Mouse (Mus musculus) CH12.LX (cell line): ENCODE results near the gene Rmi1. TPM values are rescaled to one million over a fixed set of nuclear protein-coding genes. Genes with fewer than 3 reads are reported as not detected.

Experiments used
- DNase-seq: peaks from one replicate; pipeline ENCODE4 v3.0.0-alpha.2; 2013; ENCODE audit errors: extremely low read depth
- H3K27ac ChIP-seq: 2 replicates; pipeline ENCODE4 v1.5.1; 2012; ENCODE audit warnings: low read depth, mild to moderate bottlenecking, control low read depth, moderate library complexity; ENCODE audit not compliant: insufficient read depth
- H3K27me3 ChIP-seq: replicated peaks from 2 replicates; pipeline ENCODE3; 2012; ENCODE audit warnings: inconsistent platforms
- H3K36me3 ChIP-seq, 2 experiments: replicated peaks in 1 of 2; 2 replicates each; pipeline versions ENCODE3 to v1.6.1; 2012; ENCODE audit warnings: inconsistent platforms in 1 of 2, low read length in 1 of 2, mild to moderate bottlenecking in 1 of 2, mixed read lengths in 1 of 2, moderate library complexity in 1 of 2; ENCODE audit not compliant: control insufficient read depth in 1 of 2, insufficient read depth in 1 of 2
- H3K4me1 ChIP-seq, 2 experiments: 2 replicates each; pipeline ENCODE4 v1.6.1; 2012; ENCODE audit warnings: inconsistent platforms in 1 of 2, moderate library complexity in 1 of 2; ENCODE audit not compliant: insufficient read depth in 2 of 2, control insufficient read depth in 1 of 2
- H3K4me2 ChIP-seq: 2 replicates; pipeline ENCODE4 v1.6.1; 2012; ENCODE audit warnings: low read depth, mild to moderate bottlenecking, control low read depth; ENCODE audit not compliant: poor library complexity, insufficient read depth, severe bottlenecking
- H3K4me3 ChIP-seq, 3 experiments: fragments of 150-350 bp in 1 of 3; sonication (generic) in 1 of 3; replicated peaks in 1 of 3; 2 replicates each; pipeline versions ENCODE3 to v1.5.1; 2011 to 2012; ENCODE audit warnings: low read depth in 2 of 3, low read length in 2 of 3, mild to moderate bottlenecking in 2 of 3, moderate library complexity in 2 of 3, control low read depth in 1 of 3, improper control_type of control experiment in 1 of 3, inconsistent platforms in 1 of 3, mixed read lengths in 1 of 3; ENCODE audit not compliant: poor library complexity in 1 of 3
- H3K79me2 ChIP-seq: replicated peaks from 2 replicates; pipeline ENCODE4 v1.6.1; 2012; ENCODE audit warnings: mild to moderate bottlenecking, moderate library complexity; ENCODE audit not compliant: control insufficient read depth, poor library complexity, insufficient read depth, severe bottlenecking; ENCODE audit errors: extremely low read depth
- H3K9ac ChIP-seq: 2 replicates; pipeline ENCODE4 v1.6.1; 2012; ENCODE audit warnings: low read depth, mild to moderate bottlenecking, control low read depth, moderate library complexity; ENCODE audit not compliant: insufficient read depth
- H3K9me3 ChIP-seq: replicated peaks from 2 replicates; pipeline ENCODE3; 2012; ENCODE audit warnings: low read length, inconsistent platforms, mixed read lengths
- BHLHE40 ChIP-seq: IDR thresholded peaks from 2 replicates; pipeline ENCODE4 v1.6.1; 2011; ENCODE audit warnings: mild to moderate bottlenecking, low read depth, low read length, improper control_type of control experiment
- CHD1 ChIP-seq: IDR thresholded peaks from 2 replicates; pipeline ENCODE4 v1.6.1; 2012; ENCODE audit warnings: low read depth, low read length, improper control_type of control experiment, inconsistent platforms
- CHD2 ChIP-seq: IDR thresholded peaks from 2 replicates; pipeline ENCODE4 v1.6.1; 2011; ENCODE audit warnings: low read length, improper control_type of control experiment
- CTCF ChIP-seq, 2 experiments: IDR thresholded peaks in 1 of 2; conservative IDR thresholded peaks in 1 of 2; 2 replicates each; pipeline ENCODE4 v1.5.1; 2011 to 2012; ENCODE audit warnings: low read depth in 2 of 2, low read length in 2 of 2, improper control_type of control experiment in 1 of 2, inconsistent platforms in 1 of 2, mild to moderate bottlenecking in 1 of 2, moderate library complexity in 1 of 2
- E2F4 ChIP-seq: IDR thresholded peaks from 2 replicates; pipeline ENCODE4 v1.6.1; 2011; ENCODE audit warnings: low read depth, low read length, improper control_type of control experiment; ENCODE audit not compliant: insufficient replicate concordance
- ELF1 ChIP-seq: IDR thresholded peaks from 2 replicates; pipeline ENCODE4 v1.6.1; 2014; ENCODE audit warnings: low read depth, mild to moderate bottlenecking, inconsistent platforms, low read length, improper control_type of control experiment
- EP300 ChIP-seq: IDR thresholded peaks from 2 replicates; pipeline ENCODE4 v1.6.1; 2011; ENCODE audit warnings: low read length, improper control_type of control experiment
- ETS1 ChIP-seq: conservative IDR thresholded peaks from 2 replicates; pipeline ENCODE4 v1.6.1; 2012; ENCODE audit warnings: low read depth, mild to moderate bottlenecking, inconsistent platforms, low read length, improper control_type of control experiment, moderate library complexity
- GABPA ChIP-seq: IDR thresholded peaks from 2 replicates; pipeline ENCODE4 v1.6.1; 2012; ENCODE audit warnings: low read depth, low read length, improper control_type of control experiment, inconsistent platforms; ENCODE audit not compliant: insufficient replicate concordance
- HCFC1 ChIP-seq: IDR thresholded peaks from 2 replicates; pipeline ENCODE4 v1.6.1; 2012; ENCODE audit warnings: low read depth, mild to moderate bottlenecking, inconsistent platforms, low read length, improper control_type of control experiment
- IRF4 ChIP-seq: IDR thresholded peaks from 2 replicates; pipeline ENCODE4 v1.6.1; 2014; ENCODE audit warnings: low read depth, mild to moderate bottlenecking, inconsistent platforms, low read length, improper control_type of control experiment
- JUN ChIP-seq: IDR thresholded peaks from 2 replicates; pipeline ENCODE4 v1.6.1; 2011; ENCODE audit warnings: low read depth, mild to moderate bottlenecking, low read length, improper control_type of control experiment, moderate library complexity; ENCODE audit not compliant: insufficient read depth
- MAFK ChIP-seq: IDR thresholded peaks from 2 replicates; pipeline ENCODE4 v1.6.1; 2011; ENCODE audit warnings: low read length, improper control_type of control experiment; ENCODE audit not compliant: insufficient replicate concordance
- MAX ChIP-seq: IDR thresholded peaks from 2 replicates; pipeline ENCODE4 v1.6.1; 2011; ENCODE audit warnings: low read length, improper control_type of control experiment
- MAZ ChIP-seq: IDR thresholded peaks from 2 replicates; pipeline ENCODE4 v1.6.1; 2012; ENCODE audit warnings: low read depth, mild to moderate bottlenecking, inconsistent platforms, low read length, improper control_type of control experiment, moderate library complexity
- MEF2A ChIP-seq: IDR thresholded peaks from 2 replicates; pipeline ENCODE4 v1.6.1; 2014; ENCODE audit warnings: low read depth, mild to moderate bottlenecking, inconsistent platforms, low read length, improper control_type of control experiment, borderline replicate concordance
- MXI1 ChIP-seq: IDR thresholded peaks from 2 replicates; pipeline ENCODE4 v1.6.1; 2011; ENCODE audit warnings: mild to moderate bottlenecking, low read depth, low read length, improper control_type of control experiment
- MYC ChIP-seq: IDR thresholded peaks from 2 replicates; pipeline ENCODE4 v1.6.1; 2011; ENCODE audit warnings: low read depth, mild to moderate bottlenecking, improper control_type of control experiment, low read length
- NELFE ChIP-seq: IDR thresholded peaks from 2 replicates; pipeline ENCODE4 v1.6.1; 2011; ENCODE audit warnings: low read depth, low read length, improper control_type of control experiment
- NRF1 ChIP-seq: IDR thresholded peaks from 2 replicates; pipeline ENCODE4 v1.6.1; 2014; ENCODE audit warnings: low read depth, mild to moderate bottlenecking, inconsistent platforms, low read length, improper control_type of control experiment, moderate library complexity
- PAX5 ChIP-seq: IDR thresholded peaks from 2 replicates; pipeline ENCODE4 v1.6.1; 2012; ENCODE audit warnings: low read length, inconsistent platforms, mixed read lengths
- POLR2A ChIP-seq: IDR thresholded peaks from 2 replicates; pipeline ENCODE4 v1.6.1; 2011; ENCODE audit warnings: low read depth, mild to moderate bottlenecking, improper control_type of control experiment, low read length
- POLR2AphosphoS2 ChIP-seq: IDR thresholded peaks from 2 replicates; pipeline ENCODE4 v1.6.1; 2011; ENCODE audit warnings: low read depth, low read length, improper control_type of control experiment
- RAD21 ChIP-seq: IDR thresholded peaks from 2 replicates; pipeline ENCODE4 v1.6.1; 2011; ENCODE audit warnings: low read depth, mild to moderate bottlenecking, low read length, improper control_type of control experiment, moderate library complexity
- RCOR1 ChIP-seq: conservative IDR thresholded peaks from 2 replicates; pipeline ENCODE4 v1.6.1; 2012; ENCODE audit warnings: low read depth, mild to moderate bottlenecking, inconsistent platforms, low read length, improper control_type of control experiment
- SIN3A ChIP-seq: IDR thresholded peaks from 2 replicates; pipeline ENCODE4 v1.6.1; 2012; ENCODE audit warnings: low read length, improper control_type of control experiment, inconsistent platforms
- TBP ChIP-seq: conservative IDR thresholded peaks from 2 replicates; pipeline ENCODE4 v1.6.1; 2011; ENCODE audit warnings: low read depth, low read length, improper control_type of control experiment
- TCF12 ChIP-seq: IDR thresholded peaks from 2 replicates; pipeline ENCODE4 v1.6.1; 2014; ENCODE audit warnings: low read depth, mild to moderate bottlenecking, inconsistent platforms, low read length, improper control_type of control experiment
- USF1 ChIP-seq: IDR thresholded peaks from 2 replicates; pipeline ENCODE4 v1.6.1; 2014; ENCODE audit warnings: low read depth, mild to moderate bottlenecking, inconsistent platforms, low read length, improper control_type of control experiment
- USF2 ChIP-seq: conservative IDR thresholded peaks from 2 replicates; pipeline ENCODE4 v1.6.1; 2011; ENCODE audit warnings: low read depth, low read length, improper control_type of control experiment
- ZC3H11A ChIP-seq: IDR thresholded peaks from 2 replicates; pipeline ENCODE4 v1.6.1; 2012; ENCODE audit warnings: low read depth, mild to moderate bottlenecking, inconsistent platforms, low read length, improper control_type of control experiment
- ZKSCAN1 ChIP-seq: IDR thresholded peaks from 2 replicates; pipeline ENCODE4 v1.6.1; 2012; ENCODE audit warnings: low read depth, inconsistent platforms, low read length, improper control_type of control experiment, borderline replicate concordance
- ZMIZ1 ChIP-seq: IDR thresholded peaks from 2 replicates; pipeline ENCODE4 v1.6.1; 2012; ENCODE audit warnings: low read depth, mild to moderate bottlenecking, inconsistent platforms, low read length, improper control_type of control experiment
- ZNF384 ChIP-seq: IDR thresholded peaks from 2 replicates; pipeline ENCODE4 v1.6.1; 2012; ENCODE audit warnings: low read depth, low read length, improper control_type of control experiment, inconsistent platforms
- dilution Hi-C: fragments of 300-500 bp; cut with MboI; formaldehyde crosslinking; loops from 2 replicates; pipeline ENCODE4 v1.14.3; 2020; ENCODE audit warnings: low sequenced_read_pairs; ENCODE audit not compliant: extremely low pct_unique_long_range_greater_than_20kb, extremely low pct_ligation_motif_present
- in situ Hi-C: fragments of 300-500 bp; cut with MboI; formaldehyde crosslinking; loops from 3 replicates; pipeline ENCODE4 v1.14.3; 2019; ENCODE audit warnings: low sequenced_read_pairs, low pct_ligation_motif_present, low pct_unique_long_range_greater_than_20kb, mixed read lengths
- polyA plus RNA-seq: library from polyadenylated mRNA; unstranded; fragments of >175 nt; gene quantifications from 2 replicates; pipeline ENCODE4 v1.2.1, GENCODE M21; 2012; ENCODE audit warnings: low read depth; ENCODE audit not compliant: insufficient read length
- total RNA-seq, 2 experiments: library from RNA; depleted of rRNA; stranded (reverse); fragments of 300-350 nt in 1 of 2; fragments of >200 nt in 1 of 2; gene quantifications; 2 replicates each; pipeline ENCODE4 v1.2.3; 2012 to 2014

Rmi1 gene
- total RNA-seq (2012; rRNA removed) (6.8 and 7.1 TPM in 2 replicates), total RNA-seq (2014; rRNA removed) (7.7 and 8.4 TPM in 2 replicates), polyA plus RNA-seq (11.0 and 11.1 TPM in 2 replicates)

GRCm38 (mm10) chr13:58402003-58402743 lies at the start of gene Rmi1:
Gene Rmi1 (plus strand): TSS chr13:58402248.
- peak within 1 kb of the TSS; percentile 88 for H3K27ac ChIP-seq
- no peaks in the 10 kb centered on the region for H3K27me3 ChIP-seq
- peaks cover 44% of the 10 kb centered on the region for H3K79me2 ChIP-seq
- in situ Hi-C loops: no loop called here
- peak within 1 kb of the TSS; percentile 66; the same call in 1 of the 2 replicates for H3K4me2 ChIP-seq
- dilution Hi-C loops: no loop called here
- H3K4me1 ChIP-seq: peaks cover 0 to 22% of the 10 kb centered on the region in 2 experiments; a peak in 2 of 4 replicates
- no peaks in the 10 kb centered on the region for H3K9me3 ChIP-seq
- H3K4me3 ChIP-seq: peak within 1 kb of the TSS; percentile 87 to 96 (median 89)
- H3K9ac ChIP-seq: peak within 1 kb of the TSS; percentile 91
- peaks cover 9 to 29% of the 10 kb centered on the region in 2 experiments for H3K36me3 ChIP-seq
- peak; percentile 93 for TF ChIP-seq MAZ
- TF ChIP-seq MAX: peak; percentile 58; the same call in 1 of the 2 replicates
- peak; percentile 80 for TF ChIP-seq HCFC1
- TF ChIP-seq ELF1: peak; percentile 27; the same call in 1 of the 2 replicates
- no peak for TF ChIP-seq ZNF384
- 0 out of 2 replicates have a peak, but pooled peaks have one; percentile 38 for TF ChIP-seq RCOR1
- peak; percentile 35; the same call in 1 of the 2 replicates for TF ChIP-seq USF2
- no peak for TF ChIP-seq ZKSCAN1
- TF ChIP-seq CHD1: 0 out of 2 replicates have a peak, but pooled peaks have one; percentile 25
- peak; percentile 72 for TF ChIP-seq ETS1
- peak; percentile 55; the same call in 1 of the 2 replicates for TF ChIP-seq SIN3A
- peak; percentile 79 for TF ChIP-seq POLR2AphosphoS2
- TF ChIP-seq ZC3H11A: no peak
- TF ChIP-seq USF1: peak; percentile 84
- TF ChIP-seq CHD2: peak; percentile 99
- TF ChIP-seq MAFK: no peak
- 0 out of 2 replicates have a peak, but pooled peaks have one; percentile 28 for TF ChIP-seq MXI1
- TF ChIP-seq NRF1: no peak; the same call in 1 of the 2 replicates
- TF ChIP-seq CTCF (conservative IDR thresholded peaks at IDR 0.05 in 1 of 2, IDR thresholded peaks at IDR 0.05 in 1 of 2; ENCODE audit: low read depth in 2 of 2, low read length in 2 of 2): no peak; a peak in 1 of 4 replicates
- peak; percentile 51; the same call in 1 of the 2 replicates for TF ChIP-seq IRF4
- no peak for TF ChIP-seq PAX5
- TF ChIP-seq MEF2A: peak; percentile 29
- TF ChIP-seq ZMIZ1: peak; percentile 95
- peak; percentile 94 for TF ChIP-seq POLR2A
- TF ChIP-seq JUN: no peak
- peak; percentile 96 for TF ChIP-seq NELFE
- TF ChIP-seq E2F4: peak; percentile 73; the same call in 1 of the 2 replicates
- peak; percentile 81 for TF ChIP-seq TBP
- TF ChIP-seq RAD21: no peak
- peak; percentile 93 for TF ChIP-seq TCF12
- no peak for TF ChIP-seq EP300
- no peak for TF ChIP-seq GABPA
- peak; percentile 76 for TF ChIP-seq MYC
- peak; percentile 99 for TF ChIP-seq BHLHE40
- DNase-seq: peak; percentile 95
